Mouse (Mus musculus) CH12.LX (cell line): ENCODE data around the gene Acaa1a. TPM values are rescaled to one million over a fixed set of nuclear protein-coding genes. Genes with fewer than 3 reads are reported as not detected.

Experiments
- DNase-seq: peaks from one replicate; pipeline ENCODE4 v3.0.0-alpha.2; 2013; ENCODE audit errors: extremely low read depth
- H3K27ac ChIP-seq: 2 replicates; pipeline ENCODE4 v1.5.1; 2012; ENCODE audit warnings: low read depth, mild to moderate bottlenecking, control low read depth, moderate library complexity; ENCODE audit not compliant: insufficient read depth
- H3K27me3 ChIP-seq: replicated peaks from 2 replicates; pipeline ENCODE3; 2012; ENCODE audit warnings: inconsistent platforms
- H3K36me3 ChIP-seq, 2 experiments: replicated peaks in 1 of 2; 2 replicates each; pipeline versions ENCODE3 to v1.6.1; 2012; ENCODE audit warnings: inconsistent platforms in 1 of 2, low read length in 1 of 2, mild to moderate bottlenecking in 1 of 2, mixed read lengths in 1 of 2, moderate library complexity in 1 of 2; ENCODE audit not compliant: control insufficient read depth in 1 of 2, insufficient read depth in 1 of 2
- H3K4me1 ChIP-seq, 2 experiments: 2 replicates each; pipeline ENCODE4 v1.6.1; 2012; ENCODE audit warnings: inconsistent platforms in 1 of 2, moderate library complexity in 1 of 2; ENCODE audit not compliant: insufficient read depth in 2 of 2, control insufficient read depth in 1 of 2
- H3K4me2 ChIP-seq: 2 replicates; pipeline ENCODE4 v1.6.1; 2012; ENCODE audit warnings: low read depth, mild to moderate bottlenecking, control low read depth; ENCODE audit not compliant: poor library complexity, insufficient read depth, severe bottlenecking
- H3K4me3 ChIP-seq, 3 experiments: fragments of 150-350 bp in 1 of 3; sonication (generic) in 1 of 3; replicated peaks in 1 of 3; 2 replicates each; pipeline versions ENCODE3 to v1.5.1; 2011 to 2012; ENCODE audit warnings: low read depth in 2 of 3, low read length in 2 of 3, mild to moderate bottlenecking in 2 of 3, moderate library complexity in 2 of 3, control low read depth in 1 of 3, improper control_type of control experiment in 1 of 3, inconsistent platforms in 1 of 3, mixed read lengths in 1 of 3; ENCODE audit not compliant: poor library complexity in 1 of 3
- H3K79me2 ChIP-seq: replicated peaks from 2 replicates; pipeline ENCODE4 v1.6.1; 2012; ENCODE audit warnings: mild to moderate bottlenecking, moderate library complexity; ENCODE audit not compliant: control insufficient read depth, poor library complexity, insufficient read depth, severe bottlenecking; ENCODE audit errors: extremely low read depth
- H3K9ac ChIP-seq: 2 replicates; pipeline ENCODE4 v1.6.1; 2012; ENCODE audit warnings: low read depth, mild to moderate bottlenecking, control low read depth, moderate library complexity; ENCODE audit not compliant: insufficient read depth
- H3K9me3 ChIP-seq: replicated peaks from 2 replicates; pipeline ENCODE3; 2012; ENCODE audit warnings: low read length, inconsistent platforms, mixed read lengths
- BHLHE40 ChIP-seq: IDR thresholded peaks from 2 replicates; pipeline ENCODE4 v1.6.1; 2011; ENCODE audit warnings: mild to moderate bottlenecking, low read depth, low read length, improper control_type of control experiment
- CHD1 ChIP-seq: IDR thresholded peaks from 2 replicates; pipeline ENCODE4 v1.6.1; 2012; ENCODE audit warnings: low read depth, low read length, improper control_type of control experiment, inconsistent platforms
- EP300 ChIP-seq: IDR thresholded peaks from 2 replicates; pipeline ENCODE4 v1.6.1; 2011; ENCODE audit warnings: low read length, improper control_type of control experiment
- ETS1 ChIP-seq: conservative IDR thresholded peaks from 2 replicates; pipeline ENCODE4 v1.6.1; 2012; ENCODE audit warnings: low read depth, mild to moderate bottlenecking, inconsistent platforms, low read length, improper control_type of control experiment, moderate library complexity
- IRF4 ChIP-seq: IDR thresholded peaks from 2 replicates; pipeline ENCODE4 v1.6.1; 2014; ENCODE audit warnings: low read depth, mild to moderate bottlenecking, inconsistent platforms, low read length, improper control_type of control experiment
- MAFK ChIP-seq: IDR thresholded peaks from 2 replicates; pipeline ENCODE4 v1.6.1; 2011; ENCODE audit warnings: low read length, improper control_type of control experiment; ENCODE audit not compliant: insufficient replicate concordance
- MAX ChIP-seq: IDR thresholded peaks from 2 replicates; pipeline ENCODE4 v1.6.1; 2011; ENCODE audit warnings: low read length, improper control_type of control experiment
- MAZ ChIP-seq: IDR thresholded peaks from 2 replicates; pipeline ENCODE4 v1.6.1; 2012; ENCODE audit warnings: low read depth, mild to moderate bottlenecking, inconsistent platforms, low read length, improper control_type of control experiment, moderate library complexity
- MXI1 ChIP-seq: IDR thresholded peaks from 2 replicates; pipeline ENCODE4 v1.6.1; 2011; ENCODE audit warnings: mild to moderate bottlenecking, low read depth, low read length, improper control_type of control experiment
- MYC ChIP-seq: IDR thresholded peaks from 2 replicates; pipeline ENCODE4 v1.6.1; 2011; ENCODE audit warnings: low read depth, mild to moderate bottlenecking, improper control_type of control experiment, low read length
- NELFE ChIP-seq: IDR thresholded peaks from 2 replicates; pipeline ENCODE4 v1.6.1; 2011; ENCODE audit warnings: low read depth, low read length, improper control_type of control experiment
- PAX5 ChIP-seq: IDR thresholded peaks from 2 replicates; pipeline ENCODE4 v1.6.1; 2012; ENCODE audit warnings: low read length, inconsistent platforms, mixed read lengths
- POLR2AphosphoS2 ChIP-seq: IDR thresholded peaks from 2 replicates; pipeline ENCODE4 v1.6.1; 2011; ENCODE audit warnings: low read depth, low read length, improper control_type of control experiment
- RAD21 ChIP-seq: IDR thresholded peaks from 2 replicates; pipeline ENCODE4 v1.6.1; 2011; ENCODE audit warnings: low read depth, mild to moderate bottlenecking, low read length, improper control_type of control experiment, moderate library complexity
- RCOR1 ChIP-seq: conservative IDR thresholded peaks from 2 replicates; pipeline ENCODE4 v1.6.1; 2012; ENCODE audit warnings: low read depth, mild to moderate bottlenecking, inconsistent platforms, low read length, improper control_type of control experiment
- SIN3A ChIP-seq: IDR thresholded peaks from 2 replicates; pipeline ENCODE4 v1.6.1; 2012; ENCODE audit warnings: low read length, improper control_type of control experiment, inconsistent platforms
- SMC3 ChIP-seq: IDR thresholded peaks from 2 replicates; pipeline ENCODE4 v1.6.1; 2011; ENCODE audit warnings: low read depth, low read length, improper control_type of control experiment
- TCF12 ChIP-seq: IDR thresholded peaks from 2 replicates; pipeline ENCODE4 v1.6.1; 2014; ENCODE audit warnings: low read depth, mild to moderate bottlenecking, inconsistent platforms, low read length, improper control_type of control experiment
- UBTF ChIP-seq: IDR thresholded peaks from 2 replicates; pipeline ENCODE4 v1.6.1; 2012; ENCODE audit warnings: low read depth, mild to moderate bottlenecking, inconsistent platforms, low read length, improper control_type of control experiment, moderate library complexity
- USF1 ChIP-seq: IDR thresholded peaks from 2 replicates; pipeline ENCODE4 v1.6.1; 2014; ENCODE audit warnings: low read depth, mild to moderate bottlenecking, inconsistent platforms, low read length, improper control_type of control experiment
- ZKSCAN1 ChIP-seq: IDR thresholded peaks from 2 replicates; pipeline ENCODE4 v1.6.1; 2012; ENCODE audit warnings: low read depth, inconsistent platforms, low read length, improper control_type of control experiment, borderline replicate concordance
- ZMIZ1 ChIP-seq: IDR thresholded peaks from 2 replicates; pipeline ENCODE4 v1.6.1; 2012; ENCODE audit warnings: low read depth, mild to moderate bottlenecking, inconsistent platforms, low read length, improper control_type of control experiment
- ZNF384 ChIP-seq: IDR thresholded peaks from 2 replicates; pipeline ENCODE4 v1.6.1; 2012; ENCODE audit warnings: low read depth, low read length, improper control_type of control experiment, inconsistent platforms
- dilution Hi-C: fragments of 300-500 bp; cut with MboI; formaldehyde crosslinking; loops from 2 replicates; pipeline ENCODE4 v1.14.3; 2020; ENCODE audit warnings: low sequenced_read_pairs; ENCODE audit not compliant: extremely low pct_unique_long_range_greater_than_20kb, extremely low pct_ligation_motif_present
- in situ Hi-C: fragments of 300-500 bp; cut with MboI; formaldehyde crosslinking; loops from 3 replicates; pipeline ENCODE4 v1.14.3; 2019; ENCODE audit warnings: low sequenced_read_pairs, low pct_ligation_motif_present, low pct_unique_long_range_greater_than_20kb, mixed read lengths
- polyA plus RNA-seq: library from polyadenylated mRNA; unstranded; fragments of >175 nt; gene quantifications from 2 replicates; pipeline ENCODE4 v1.2.1, GENCODE M21; 2012; ENCODE audit warnings: low read depth; ENCODE audit not compliant: insufficient read length
- total RNA-seq, 2 experiments: library from RNA; depleted of rRNA; stranded (reverse); fragments of 300-350 nt in 1 of 2; fragments of >200 nt in 1 of 2; gene quantifications; 2 replicates each; pipeline ENCODE4 v1.2.3; 2012 to 2014

Gene Acaa1a
- total and polyA plus RNA-seq, 3 experiments: 22.4 to 57.8 (median 24.4) TPM

DNA sequence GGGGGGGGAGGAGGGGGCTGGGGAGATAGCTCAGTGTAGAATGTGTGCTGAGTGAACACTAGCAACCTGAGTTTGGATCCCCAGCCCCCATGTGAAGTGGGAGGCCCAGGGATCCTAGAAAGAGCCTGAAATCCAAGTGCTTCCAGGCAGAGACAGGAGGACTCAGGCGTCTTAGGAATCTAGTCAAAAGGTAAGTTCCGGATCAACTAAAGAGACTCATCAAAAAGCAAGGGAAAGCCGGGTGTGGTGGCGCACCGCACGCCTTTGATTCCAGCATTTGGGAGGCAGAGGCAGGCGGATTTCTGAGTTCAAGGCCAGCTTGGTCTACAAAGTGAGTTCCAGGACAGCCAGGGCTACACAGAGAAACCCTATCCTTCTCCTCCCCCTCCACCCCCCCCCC lies 19.0 kb upstream of the Acaa1a start:
- H3K4me3 ChIP-seq: no peak overlapping the region
- H3K9me3 ChIP-seq: no peaks in the 10 kb centered on the region
- H3K27ac ChIP-seq: no peak overlapping the region
- DNase-seq: no peak
- H3K4me2 ChIP-seq: peak overlapping the region; percentile 73; the same call in 1 of the 2 replicates
- no peaks in the 10 kb centered on the region for H3K27me3 ChIP-seq
- H3K9ac ChIP-seq: no peak overlapping the region
- H3K36me3 ChIP-seq: peaks cover 2 to 16% of the 10 kb centered on the region in 2 experiments
- in situ Hi-C loops (no loop called here), dilution Hi-C loops (no loop called here)
- no peak for TF ChIP-seq RAD21
- TF ChIP-seq MXI1: no peak
- TF ChIP-seq EP300: no peak
- no peak for TF ChIP-seq NELFE
- TF ChIP-seq MAZ: no peak
- no peak for TF ChIP-seq SMC3
- peaks cover 12% of the 10 kb centered on the region for H3K79me2 ChIP-seq
- H3K4me1 ChIP-seq: peaks cover 2 to 30% of the 10 kb centered on the region in 2 experiments; a peak in 2 of 4 replicates

GRCm38 (mm10) chr9:119320946-119321345 lies 18.5 kb upstream of the Acaa1a start:
- peaks cover 11% of the 10 kb centered on the region for H3K79me2 ChIP-seq
- H3K4me3 ChIP-seq: peak overlapping the region; percentile 52 to 84 (median 75)
- no peak overlapping the region for H3K27ac ChIP-seq
- TF ChIP-seq IRF4 (no peak), POLR2AphosphoS2 (no peak), ETS1 (no peak), TCF12 (no peak), MAZ (no peak)
- no peak for DNase-seq
- H3K9me3 ChIP-seq: no peaks in the 10 kb centered on the region
- dilution Hi-C loops: no loop called here
- no peaks in the 10 kb centered on the region for H3K27me3 ChIP-seq
- peak overlapping the region; percentile 63; the same call in 1 of the 2 replicates for H3K9ac ChIP-seq
- peaks cover 2 to 13% of the 10 kb centered on the region in 2 experiments for H3K36me3 ChIP-seq
- H3K4me2 ChIP-seq: peak overlapping the region; percentile 73
- H3K4me1 ChIP-seq: peaks cover 2 to 25% of the 10 kb centered on the region in 2 experiments; a peak in 2 of 4 replicates
- in situ Hi-C loops: no loop called here

DNA sequence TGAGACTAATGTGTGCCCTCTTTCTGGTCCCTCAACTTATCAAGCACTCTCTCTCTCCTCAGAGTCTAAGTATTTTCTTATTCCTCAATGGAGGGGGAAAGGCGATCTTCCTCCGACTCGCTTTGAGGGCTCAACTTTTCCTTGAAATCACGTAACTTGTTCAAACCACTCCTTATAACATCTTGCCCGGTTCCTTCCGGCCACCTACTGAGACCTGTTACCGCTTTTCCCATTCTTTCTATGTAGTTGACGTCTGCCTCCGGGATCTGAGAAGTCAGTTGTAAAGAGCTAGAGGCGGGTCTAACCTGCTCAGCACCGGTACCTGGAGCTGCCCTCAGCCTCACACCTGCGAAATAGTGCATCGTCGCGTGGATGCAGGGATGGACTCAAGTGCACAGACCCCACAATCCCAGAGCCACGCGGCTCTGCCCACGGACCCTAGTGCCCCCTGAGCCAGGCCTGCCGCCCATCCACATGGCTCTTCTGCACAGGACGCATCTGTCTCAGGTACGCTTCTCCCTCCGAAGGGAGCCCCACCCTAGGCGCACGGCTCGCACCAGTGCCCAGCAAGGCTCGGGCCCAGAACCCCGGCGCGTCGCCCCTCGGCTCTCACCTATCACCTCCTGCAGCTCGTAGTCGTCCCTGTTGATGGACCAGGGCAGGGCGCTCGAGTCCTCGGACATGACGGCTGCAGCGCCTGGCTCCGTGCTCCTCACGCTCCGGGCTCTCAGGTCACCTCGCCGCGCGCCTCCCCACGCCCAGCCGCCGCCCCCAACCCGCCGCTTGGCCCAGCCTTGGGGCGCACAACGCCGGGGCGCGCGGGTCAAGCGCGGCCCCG lies 17.9 kb upstream of the Acaa1a start:
- Histone ChIP-seq H3K79me2 (peaks cover 9% of the 10 kb centered on the region; the same call in 1 of the 2 replicates), H3K4me1 (peaks cover 2 to 23% of the 10 kb centered on the region in 2 experiments; a peak in 2 of 4 replicates), H3K27ac (no peak overlapping the region), H3K9ac (peak overlapping the region; percentile 63), H3K27me3 (no peaks in the 10 kb centered on the region), H3K4me2 (peak overlapping the region; percentile 73), H3K9me3 (no peaks in the 10 kb centered on the region), H3K36me3 (peaks cover 2 to 12% of the 10 kb centered on the region in 2 experiments), H3K4me3 (peak overlapping the region; percentile 52 to 84 (median 75))
- in situ Hi-C loops (no loop called here), dilution Hi-C loops (no loop called here)
- DNase-seq: no peak
- no peak for TF ChIP-seq ETS1
- peak; percentile 33; the same call in 1 of the 2 replicates for TF ChIP-seq MXI1
- no peak for TF ChIP-seq RCOR1
- TF ChIP-seq PAX5: no peak
- no peak for TF ChIP-seq BHLHE40
- TF ChIP-seq ZKSCAN1: no peak
- no peak for TF ChIP-seq MAFK
- TF ChIP-seq UBTF: peak; percentile 68; the same call in 1 of the 2 replicates
- no peak for TF ChIP-seq MYC
- peak; percentile 58; the same call in 1 of the 2 replicates for TF ChIP-seq CHD1
- TF ChIP-seq ZNF384: no peak
- TF ChIP-seq EP300: no peak
- TF ChIP-seq ZMIZ1: no peak
- no peak for TF ChIP-seq RAD21
- TF ChIP-seq MAX: 0 out of 2 replicates have a peak, but pooled peaks have one; percentile 34
- TF ChIP-seq USF1: no peak
- TF ChIP-seq SIN3A: peak; percentile 58; the same call in 1 of the 2 replicates
